In the genomic region with DNA sequence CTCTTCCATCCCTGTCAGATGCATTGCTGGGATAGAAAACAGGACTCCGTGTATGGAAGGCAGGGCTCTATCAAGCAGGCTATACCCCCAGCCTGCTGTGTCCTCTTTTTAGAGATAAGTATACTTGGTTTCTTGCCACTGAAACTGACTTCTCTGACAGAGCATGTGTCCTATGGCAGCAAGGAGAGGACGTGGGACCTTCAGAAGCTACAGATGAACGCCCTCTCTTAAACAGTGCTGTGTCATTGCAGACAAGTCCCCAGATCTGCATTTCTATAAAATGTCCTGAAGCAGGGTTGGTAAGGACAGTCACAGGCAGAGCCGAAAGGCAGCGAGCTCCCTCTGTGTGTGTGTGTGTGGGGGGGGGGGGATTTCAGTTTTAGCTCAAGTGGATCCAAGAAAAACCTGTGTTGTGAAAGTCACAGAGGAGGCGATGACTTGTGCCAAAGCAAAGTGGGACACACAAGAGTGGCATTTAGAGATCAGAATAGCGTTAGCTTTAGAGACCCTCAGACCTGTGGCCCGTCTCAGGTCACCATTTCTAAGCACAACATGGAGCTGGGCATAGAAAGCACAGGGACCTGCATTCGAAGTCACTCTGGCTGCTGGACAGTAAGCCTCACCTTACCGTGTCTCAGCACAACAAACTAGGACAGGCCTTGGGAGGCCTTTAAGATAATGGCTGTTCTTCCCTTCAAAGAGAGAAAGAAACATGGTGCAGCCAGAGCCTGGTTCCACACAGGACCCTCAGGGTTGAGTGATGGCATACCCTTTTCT, we compare ENCODE assay signal across 1 mouse cellular context.
TF ChIP-seq lines count a peak whose summit lies in the region.

No protein-coding gene starts in this region.

TF ChIP-seq in MEL, 35 proteins besides CTCF, POLR2A, EP300 and RAD21 (continued from another document):
- TF ChIP-seq GABPA (IDR thresholded peaks at IDR 0.05; ENCODE audit: low read depth, low read length) = no peak
- no peak for TF ChIP-seq MEF2A (IDR thresholded peaks at IDR 0.05; ENCODE audit: extremely low read depth, insufficient replicate concordance, low read depth, low read length, poor library complexity, severe bottlenecking)
- TF ChIP-seq HCFC1 (IDR thresholded peaks at IDR 0.05; ENCODE audit: low read depth, low read length) = no peak
- no peak for TF ChIP-seq KAT2A (conservative IDR thresholded peaks at IDR 0.05; ENCODE audit: low read depth, low read length)
- no peak for TF ChIP-seq ZNF384 (IDR thresholded peaks at IDR 0.05; ENCODE audit: low read depth, low read length)
- TF ChIP-seq MAFK (IDR thresholded peaks at IDR 0.05; ENCODE audit: borderline replicate concordance, low read depth, low read length) = no peak
